ENCODE assay signal across 8 mouse cellular contexts in the genomic region with DNA sequence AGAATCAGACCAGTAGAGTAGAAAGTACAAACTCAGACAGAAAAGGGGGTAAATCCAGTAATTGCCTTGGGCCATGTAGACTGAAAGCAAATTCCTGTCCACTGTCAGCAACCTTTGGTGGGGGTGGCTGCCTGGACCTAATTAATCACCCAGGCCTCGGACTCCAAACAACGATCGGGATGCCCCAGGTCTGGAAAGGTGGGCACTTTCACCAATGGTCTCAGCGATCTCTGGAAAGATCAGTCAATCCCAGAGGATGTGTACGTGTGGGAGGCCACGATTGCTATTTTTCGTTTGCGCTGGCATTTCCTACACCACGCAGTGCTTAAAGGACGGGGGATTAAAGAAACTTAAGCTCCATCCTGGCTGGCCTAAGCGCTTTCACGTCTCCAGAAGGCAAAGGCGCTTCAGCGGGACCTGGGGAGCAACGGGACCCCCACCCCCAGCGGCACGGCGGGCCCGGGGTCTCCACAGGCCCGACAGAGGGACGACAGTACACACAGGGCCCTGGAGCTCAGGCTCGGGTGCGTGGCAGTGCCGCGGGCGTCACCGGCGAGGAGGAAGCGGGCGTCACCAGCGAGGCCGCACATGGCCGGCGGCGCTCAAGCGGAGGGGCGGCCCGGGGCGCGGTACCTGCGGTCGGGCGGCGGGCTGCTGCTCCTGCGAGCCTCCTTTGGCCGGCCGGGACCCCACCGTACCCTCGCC. TPM values are rescaled to one million over a fixed set of nuclear protein-coding genes. Genes with fewer than 3 reads are reported as not detected.
DNase-seq lines count a peak whose midpoint lies in the region; ATAC-seq and TF ChIP-seq lines count a peak whose summit lies in the region.

No protein-coding gene starts in this region.

- H3K9ac ChIP-seq in lung, embryonic 16.5 days (ENCODE audit: low read length) = peak overlapping the region; percentile 91
- peak overlapping the region; percentile 97 for H3K9ac ChIP-seq in forebrain, embryonic 12.5 days
- H3K9ac ChIP-seq in kidney, postnatal 0 days (ENCODE audit: low read depth, low read length) = peak overlapping the region; percentile 84
- H3K9ac ChIP-seq in midbrain, embryonic 13.5 days (replicated peaks) = peak overlapping the region; percentile 91

- under 1% methylated on average over 37 of the region's 49 CpGs for WGBS in lung, embryonic 16.5 days
- under 1% methylated on average over 48 of the region's 49 CpGs for WGBS in forebrain, embryonic 12.5 days
- under 1% methylated on average over 47 of the region's 49 CpGs for WGBS in kidney, postnatal 0 days
- under 1% methylated on average over 49 of the region's 49 CpGs for WGBS in midbrain, embryonic 13.5 days

- peak overlapping the region; percentile 86 for H3K4me2 ChIP-seq in lung, embryonic 16.5 days (ENCODE audit: low read depth, low read length)
- peak overlapping the region; percentile 88 for H3K4me2 ChIP-seq in forebrain, embryonic 12.5 days
- H3K4me2 ChIP-seq in kidney, postnatal 0 days (ENCODE audit: low read length) = peak overlapping the region; percentile 71
- peak overlapping the region; percentile 72 for H3K4me2 ChIP-seq in midbrain, embryonic 13.5 days (replicated peaks)

- peaks cover 18% of the 10 kb centered on the region for H3K36me3 ChIP-seq in lung, embryonic 16.5 days (ENCODE audit: control insufficient read depth, insufficient read depth, low read length)
- H3K36me3 ChIP-seq in forebrain, embryonic 12.5 days (replicated peaks) = peaks cover 32% of the 10 kb centered on the region
- peaks cover 31% of the 10 kb centered on the region; the same call in 1 of the 2 replicates for H3K36me3 ChIP-seq in kidney, postnatal 0 days (ENCODE audit: insufficient read depth, low read length)
- H3K36me3 ChIP-seq in midbrain, embryonic 13.5 days = peaks cover 30% of the 10 kb centered on the region

- peaks cover 6% of the 10 kb centered on the region; the same call in 1 of the 2 replicates for H3K4me1 ChIP-seq in lung, embryonic 16.5 days (replicated peaks; ENCODE audit: control insufficient read depth, insufficient read depth, low read length)
- peaks cover 13% of the 10 kb centered on the region for H3K4me1 ChIP-seq in forebrain, embryonic 12.5 days
- H3K4me1 ChIP-seq in kidney, postnatal 0 days (replicated peaks; ENCODE audit: insufficient read depth, low read length) = peaks cover 6% of the 10 kb centered on the region; the same call in 1 of the 2 replicates
- H3K4me1 ChIP-seq in midbrain, embryonic 13.5 days (replicated peaks) = peaks cover 17% of the 10 kb centered on the region

- peak overlapping the region; percentile 62 for H3K27ac ChIP-seq in lung, embryonic 16.5 days (ENCODE audit: low read length)
- peak overlapping the region; percentile 89 for H3K27ac ChIP-seq in forebrain, embryonic 12.5 days
- peak overlapping the region; percentile 81 for H3K27ac ChIP-seq in kidney, postnatal 0 days
- peak overlapping the region; percentile 91 for H3K27ac ChIP-seq in midbrain, embryonic 13.5 days

- DNase-seq in lung, postnatal 10 days = no peak
- DNase-seq in brain, adult 2 months (ENCODE audit: low read depth, low spot score) = peak; percentile 47
- DNase-seq in kidney, postnatal 0 days (ENCODE audit: low spot score) = peak; percentile 32
- no peak for DNase-seq in layer of hippocampus, postnatal 36 days
- no peak for DNase-seq in urinary bladder, postnatal 14 days (ENCODE audit: low spot score)

- peak; percentile 88 for ATAC-seq in lung, embryonic 16.5 days (ENCODE audit: low read depth)
- ATAC-seq in forebrain, embryonic 12.5 days (ENCODE audit: low FRiP score) = peak; percentile 92
- ATAC-seq in kidney, postnatal 0 days (replicated peaks; ENCODE audit: low FRiP score, low read depth) = peak; percentile 87
- ATAC-seq in midbrain, embryonic 13.5 days = peak; percentile 92

- H3K27me3 ChIP-seq in lung, embryonic 16.5 days (ENCODE audit: control insufficient read depth, insufficient read depth, low read depth, low read length) = no peaks in the 10 kb centered on the region
- H3K27me3 ChIP-seq in forebrain, embryonic 12.5 days = no peaks in the 10 kb centered on the region
- H3K27me3 ChIP-seq in kidney, postnatal 0 days (ENCODE audit: insufficient read depth, low read length) = no peaks in the 10 kb centered on the region
- H3K27me3 ChIP-seq in midbrain, embryonic 13.5 days = no peaks in the 10 kb centered on the region

- H3K4me3 ChIP-seq in lung, embryonic 16.5 days (ENCODE audit: low read length) = peak overlapping the region; percentile 81
- peak overlapping the region; percentile 92 for H3K4me3 ChIP-seq in forebrain, embryonic 12.5 days (replicated peaks)
- H3K4me3 ChIP-seq in kidney, postnatal 0 days (replicated peaks; ENCODE audit: low read depth, low read length) = peak overlapping the region; percentile 83
- peak overlapping the region; percentile 79 for H3K4me3 ChIP-seq in midbrain, embryonic 13.5 days (replicated peaks)

- H3K9me3 ChIP-seq in lung, embryonic 16.5 days (ENCODE audit: control insufficient read depth, low read length) = no peaks in the 10 kb centered on the region
- no peaks in the 10 kb centered on the region for H3K9me3 ChIP-seq in forebrain, embryonic 12.5 days
- no peaks in the 10 kb centered on the region for H3K9me3 ChIP-seq in kidney, postnatal 0 days (replicated peaks; ENCODE audit: low read length)
- no peaks in the 10 kb centered on the region for H3K9me3 ChIP-seq in midbrain, embryonic 13.5 days

- TF ChIP-seq CTCF in kidney, postnatal 0 days (IDR thresholded peaks at IDR 0.05; ENCODE audit: low read depth) = no peak

RNA-seq across cellular contexts. Expression of a gene that starts 0.5 kb away (rescaled TPM):
- polyA plus RNA-seq in lung, embryonic 16.5 days (2015; fragmentation: Nextera tagmentation; extraction: Ambion mirVana) = 15.8 and 16.2 TPM in 2 replicates
- polyA plus RNA-seq in forebrain, embryonic 12.5 days (2016; fragmentation: Nextera tagmentation; extraction: Ambion mirVana) = 23.2 and 26.9 TPM in 2 replicates
- polyA plus RNA-seq in kidney, postnatal 0 days (2015; fragmentation: Nextera tagmentation; extraction: Ambion mirVana) = 12.2 TPM in 2 replicates
- 15.2 and 18.3 TPM in 2 replicates for polyA plus RNA-seq in midbrain, embryonic 13.5 days (2015; fragmentation: Nextera tagmentation; extraction: Ambion mirVana)
- total RNA-seq in layer of hippocampus, postnatal 36 days (2021) = 10 to 100 TPM; 27.7 to 34.1 TPM

RNA-seq across cellular contexts. Expression of a gene that starts 48.1 kb away (rescaled TPM):
- 25.1 and 33.5 TPM in 2 replicates for polyA plus RNA-seq in lung, embryonic 16.5 days (2015; fragmentation: Nextera tagmentation; extraction: Ambion mirVana)
- polyA plus RNA-seq in forebrain, embryonic 12.5 days (2016; fragmentation: Nextera tagmentation; extraction: Ambion mirVana) = 40.4 and 42.5 TPM in 2 replicates
- 21.3 and 23.9 TPM in 2 replicates for polyA plus RNA-seq in kidney, postnatal 0 days (2015; fragmentation: Nextera tagmentation; extraction: Ambion mirVana)
- polyA plus RNA-seq in midbrain, embryonic 13.5 days (2015; fragmentation: Nextera tagmentation; extraction: Ambion mirVana) = 37.2 and 42.7 TPM in 2 replicates
- total RNA-seq in layer of hippocampus, postnatal 36 days (2021) = 100 to 1,000 TPM in 1 of 2 experiments, 10 to 100 TPM in 1; 93.5 to 103 TPM

Comparison
In these comparisons a context has a peak if more than half of its experiments do, and no peak if none do; other contexts are left out.
1. DNase-seq: peak in brain, adult 2 months (single experiment) and kidney, postnatal 0 days (single experiment); none in lung, postnatal 10 days (single experiment), layer of hippocampus, postnatal 36 days (0 of 2) and urinary bladder, postnatal 14 days (single experiment).
2. Peak in every context shown above with its lines, with median percentiles within 50 percentile points of each other: ATAC-seq, H3K27ac ChIP-seq, H3K4me2 ChIP-seq, H3K4me3 ChIP-seq and H3K9ac ChIP-seq.